Mouse (Mus musculus) kidney, embryonic 14.5 days (tissue): ENCODE data around the gene Tlx3. TPM values are rescaled to one million over a fixed set of nuclear protein-coding genes. Genes with fewer than 3 reads are reported as not detected.

Source experiments
- ATAC-seq: fragments of 200-750 bp; cut with Nextera tagmentation; 2 replicates; pipeline ENCODE4 v1.8.0; 2017; ENCODE audit warnings: moderate number of reproducible peaks, mild to moderate bottlenecking, moderate TSS enrichment, moderate library complexity; ENCODE audit not compliant: low FRiP score, low TSS enrichment
- H3K27ac ChIP-seq: fragments of 300-500 bp; sonication (generic); 2 replicates; pipeline ENCODE4 v1.5.1; 2014; ENCODE audit warnings: low read depth, mild to moderate bottlenecking, low read length, moderate library complexity, mixed read lengths
- H3K27me3 ChIP-seq: fragments of 300-500 bp; sonication (generic); 2 replicates; pipeline ENCODE4 v1.6.1; 2014; ENCODE audit warnings: mild to moderate bottlenecking, low read length; ENCODE audit not compliant: control insufficient read depth, insufficient read depth
- H3K36me3 ChIP-seq: fragments of 300-500 bp; sonication (generic); 2 replicates; pipeline ENCODE4 v1.6.1; 2014; ENCODE audit warnings: low read length, mixed read lengths; ENCODE audit not compliant: control insufficient read depth, insufficient read depth
- H3K4me1 ChIP-seq: fragments of 300-500 bp; sonication (generic); 2 replicates; pipeline ENCODE4 v1.6.1; 2014; ENCODE audit warnings: low read length, mixed read lengths; ENCODE audit not compliant: control insufficient read depth, insufficient read depth
- H3K4me2 ChIP-seq: fragments of 300-500 bp; sonication (generic); replicated peaks from 2 replicates; pipeline ENCODE4 v1.6.1; 2014; ENCODE audit warnings: low read depth, mild to moderate bottlenecking, low read length
- H3K4me3 ChIP-seq: fragments of 300-500 bp; sonication (generic); 2 replicates; pipeline ENCODE4 v1.5.1; 2014; ENCODE audit warnings: mild to moderate bottlenecking, low read length
- H3K9ac ChIP-seq: fragments of 300-500 bp; sonication (generic); 2 replicates; pipeline ENCODE4 v1.6.1; 2014; ENCODE audit warnings: low read depth, mild to moderate bottlenecking, low read length, moderate library complexity
- H3K9me3 ChIP-seq: fragments of 300-500 bp; sonication (generic); 2 replicates; pipeline ENCODE4 v1.6.1; 2016; ENCODE audit warnings: low read length; ENCODE audit not compliant: control insufficient read depth
- WGBS: fragments of 180-500 bp; shearing (Covaris S2); extraction: QIAGEN DNeasy Blood & Tissue Kit; methylation state at CpG from one replicate; pipeline ENCODE4 v1.1.7; 2014; 5-methylcytosine and 5-hydroxymethylcytosine counted together
- polyA plus RNA-seq: library from polyadenylated mRNA; unstranded; fragments of >200 nt; fragmentation: Nextera tagmentation; extraction: Ambion mirVana; gene quantifications from 2 replicates; pipeline ENCODE4 v1.2.1, GENCODE M21; 2014

Gene Tlx3
- polyA plus RNA-seq, 1 experiment from 2014 or later, result not detected

DNA sequence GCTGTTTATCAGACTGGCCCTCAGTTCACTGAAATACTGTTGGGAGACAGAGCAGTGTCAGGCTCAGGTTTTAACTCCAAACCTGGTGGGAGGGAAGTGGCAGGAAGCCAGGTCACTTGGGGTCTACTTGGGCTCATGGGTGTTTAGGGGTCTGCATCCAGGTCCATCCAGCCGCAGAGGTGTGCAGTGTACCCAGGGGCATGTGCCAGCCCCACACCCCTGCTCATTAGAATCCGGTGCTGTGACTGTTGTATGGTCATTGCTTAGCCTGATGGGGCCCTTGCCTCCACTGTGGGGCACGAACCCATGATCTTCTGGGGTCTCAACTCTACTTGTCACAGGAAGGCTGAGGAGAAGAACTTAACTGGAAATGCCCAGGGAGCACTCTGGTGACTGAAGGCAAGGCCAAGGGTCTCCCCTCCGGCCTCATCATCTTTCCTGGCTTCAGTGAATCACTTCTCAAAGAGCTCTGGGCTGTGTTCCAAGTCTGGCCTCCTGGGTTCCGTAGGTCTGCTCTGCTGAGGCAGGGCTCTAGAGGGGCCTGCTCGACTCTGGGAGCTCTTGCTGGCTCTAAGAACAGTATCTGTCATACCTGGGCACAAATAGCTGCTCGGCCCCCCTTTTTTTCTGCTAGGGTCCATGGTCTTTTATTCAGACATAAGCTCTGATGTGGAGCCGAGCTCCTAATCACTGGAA, 14.1 kb upstream of the Tlx3 start:
- H3K9me3 ChIP-seq, result no peaks in the 10 kb centered on the region
- no peak overlapping the region for H3K27ac ChIP-seq
- no peaks in the 10 kb centered on the region; the same call in 1 of the 2 replicates for H3K27me3 ChIP-seq
- ATAC-seq, result peak; percentile 48; the same call in 1 of the 2 replicates
- H3K4me2 ChIP-seq, result no peak overlapping the region
- 68% methylated on average over 8 of the region's 8 CpGs for WGBS
- H3K4me1 ChIP-seq, result peaks cover 9% of the 10 kb centered on the region; the same call in 1 of the 2 replicates
- no peaks in the 10 kb centered on the region for H3K36me3 ChIP-seq
- H3K4me3 ChIP-seq, result no peak overlapping the region
- no peak overlapping the region for H3K9ac ChIP-seq

DNA sequence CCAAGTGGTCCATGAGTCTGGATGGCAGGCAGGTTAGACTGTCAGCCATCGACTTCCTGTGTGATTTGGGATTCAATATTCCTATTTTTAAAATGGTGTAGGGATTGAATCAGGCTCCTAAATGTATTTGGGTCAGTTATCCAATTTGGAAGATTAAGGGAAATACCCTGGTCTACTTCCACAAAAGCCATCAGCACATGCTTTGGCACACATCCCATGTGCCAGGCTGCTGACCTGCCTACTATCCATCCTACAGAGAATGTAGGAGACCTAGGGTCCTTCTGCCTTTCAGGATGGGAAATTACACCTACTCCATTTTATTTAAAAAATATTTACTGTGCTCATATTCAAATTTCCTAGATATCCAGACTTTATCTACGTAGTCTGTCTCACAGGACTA, 4.0 kb upstream of the Tlx3 start:
- H3K9me3 ChIP-seq, result no peaks in the 10 kb centered on the region
- H3K27me3 ChIP-seq, result peaks cover 54% of the 10 kb centered on the region
- no peak overlapping the region for H3K4me2 ChIP-seq
- H3K4me1 ChIP-seq, result peaks cover 9% of the 10 kb centered on the region
- no peak overlapping the region for H3K4me3 ChIP-seq
- H3K9ac ChIP-seq, result no peak overlapping the region
- ATAC-seq, result no peak
- no peak overlapping the region for H3K27ac ChIP-seq
- 72% methylated on average over 2 of the region's 2 CpGs for WGBS
- H3K36me3 ChIP-seq, result no peaks in the 10 kb centered on the region

DNA sequence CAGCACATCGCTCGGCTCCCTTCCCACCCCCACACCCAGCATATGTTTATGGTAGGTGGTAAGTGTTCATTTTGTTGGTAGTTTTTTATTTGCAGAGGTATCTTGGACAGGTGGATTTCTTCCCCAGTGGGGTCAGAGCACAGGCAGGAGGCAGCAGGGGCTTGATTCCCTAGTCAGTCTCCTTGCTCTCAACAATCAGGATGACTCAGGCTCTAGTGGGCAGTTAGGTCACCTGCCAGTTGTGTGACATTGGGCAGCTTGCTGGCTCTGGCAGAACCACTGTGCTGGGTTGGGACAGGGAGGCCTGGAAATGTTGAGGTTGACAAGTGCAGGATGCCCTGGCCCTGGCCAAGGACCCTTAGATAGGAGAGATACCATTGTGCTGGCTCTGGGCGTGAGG, 1.6 kb upstream of the Tlx3 start:
- H3K27me3 ChIP-seq, result peaks cover 79% of the 10 kb centered on the region
- H3K4me2 ChIP-seq, result no peak overlapping the region
- no peaks in the 10 kb centered on the region for H3K36me3 ChIP-seq
- no peak overlapping the region for H3K4me3 ChIP-seq
- H3K4me1 ChIP-seq, result peaks cover 29% of the 10 kb centered on the region
- no peaks in the 10 kb centered on the region for H3K9me3 ChIP-seq
- H3K27ac ChIP-seq, result no peak overlapping the region
- 7% methylated on average over 3 of the region's 3 CpGs for WGBS
- no peak for ATAC-seq
- no peak overlapping the region for H3K9ac ChIP-seq

DNA sequence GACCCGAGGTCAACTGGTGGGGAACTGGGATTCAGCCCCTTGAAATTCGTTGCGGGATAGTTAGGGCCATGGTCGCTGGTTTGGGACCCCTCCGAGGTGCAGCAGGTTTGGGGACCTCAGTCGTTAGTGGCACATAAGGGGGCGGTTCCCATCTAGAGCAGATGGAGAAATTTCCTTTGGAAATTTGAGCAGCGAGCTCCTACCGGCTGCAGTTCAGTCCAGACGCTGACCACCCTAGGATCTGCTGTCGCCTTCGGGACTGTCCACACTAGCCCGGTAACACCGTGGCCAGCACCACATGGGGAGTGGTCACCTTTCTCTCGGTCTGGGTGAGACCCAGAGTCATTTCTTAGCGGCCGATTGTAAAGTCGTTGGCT, 928 bp upstream of the Tlx3 start:
- H3K36me3 ChIP-seq, result no peaks in the 10 kb centered on the region
- no peak for ATAC-seq

DNA sequence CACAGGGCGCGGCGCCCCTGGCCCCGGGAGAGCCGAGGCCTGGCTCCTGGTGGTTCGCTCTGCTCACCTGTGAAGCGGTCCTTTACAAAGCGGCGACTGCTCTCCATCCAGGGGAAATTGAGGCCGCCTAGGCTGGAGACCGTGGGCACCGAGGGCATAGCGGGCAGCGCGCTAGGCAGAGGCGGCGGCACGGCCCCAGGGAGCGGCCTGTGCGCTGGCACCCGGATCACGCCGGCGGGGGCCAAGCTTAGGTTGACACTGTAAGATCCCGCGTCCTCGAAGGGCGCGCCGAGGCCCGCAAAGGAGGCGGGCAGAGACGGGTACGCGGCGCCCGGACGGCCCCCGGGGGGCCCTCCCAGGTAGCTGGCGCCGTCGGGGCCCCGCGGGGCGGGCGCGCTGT, 417 bp downstream of the Tlx3 start:
- Histone ChIP-seq H3K4me3 (peak overlapping the region; percentile 35), H3K9ac (no peak overlapping the region), H3K27ac (no peak overlapping the region), H3K4me2 (peak overlapping the region; percentile 45), H3K4me1 (peaks cover 31% of the 10 kb centered on the region), H3K9me3 (no peaks in the 10 kb centered on the region; the same call in 1 of the 2 replicates), H3K27me3 (peaks cover 95% of the 10 kb centered on the region), H3K36me3 (no peaks in the 10 kb centered on the region)
- peak; percentile 5; the same call in 1 of the 2 replicates for ATAC-seq
- WGBS, result 2% methylated on average over 39 of the region's 47 CpGs

More for the DNA sequence above, 928 bp upstream of the Tlx3 start:
- Histone ChIP-seq H3K4me1 (peaks cover 31% of the 10 kb centered on the region), H3K9me3 (no peaks in the 10 kb centered on the region), H3K27me3 (peaks cover 84% of the 10 kb centered on the region), H3K9ac (no peak overlapping the region), H3K27ac (no peak overlapping the region), H3K4me3 (0 out of 2 replicates have a peak overlapping the region, but pooled peaks have one; percentile 35), H3K4me2 (peak overlapping the region; percentile 45; the same call in 1 of the 2 replicates)
- under 1% methylated on average over 18 of the region's 18 CpGs for WGBS

DNA sequence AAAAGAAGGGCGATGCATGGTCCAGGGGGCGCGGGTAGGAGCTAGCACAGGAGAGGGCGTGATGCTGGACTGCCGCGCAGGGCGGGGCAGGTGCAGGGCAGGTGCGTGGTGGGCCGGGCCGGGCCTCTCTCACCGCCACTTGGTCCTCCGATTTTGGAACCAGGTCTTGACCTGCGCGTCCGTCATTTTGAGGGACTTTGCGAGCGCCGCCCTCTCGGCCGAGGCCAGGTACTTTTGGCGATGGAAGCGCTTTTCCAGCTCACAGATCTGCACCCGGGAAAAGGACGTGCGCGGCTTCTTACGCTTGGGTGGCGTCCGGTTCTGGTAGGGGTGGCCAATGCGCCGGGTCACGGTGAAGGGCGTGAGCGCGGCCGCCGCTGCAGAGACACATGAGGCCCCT, 1.1 kb downstream of the Tlx3 start:
- Histone ChIP-seq H3K4me1 (peaks cover 31% of the 10 kb centered on the region), H3K4me3 (peak overlapping the region; percentile 35), H3K9ac (no peak overlapping the region), H3K36me3 (no peaks in the 10 kb centered on the region), H3K4me2 (peak overlapping the region; percentile 45; the same call in 1 of the 2 replicates), H3K9me3 (peaks cover 4% of the 10 kb centered on the region; the same call in 1 of the 2 replicates), H3K27ac (no peak overlapping the region), H3K27me3 (peaks cover 97% of the 10 kb centered on the region)
- under 1% methylated on average over 36 of the region's 37 CpGs for WGBS
- peak; percentile 5; the same call in 1 of the 2 replicates for ATAC-seq

DNA sequence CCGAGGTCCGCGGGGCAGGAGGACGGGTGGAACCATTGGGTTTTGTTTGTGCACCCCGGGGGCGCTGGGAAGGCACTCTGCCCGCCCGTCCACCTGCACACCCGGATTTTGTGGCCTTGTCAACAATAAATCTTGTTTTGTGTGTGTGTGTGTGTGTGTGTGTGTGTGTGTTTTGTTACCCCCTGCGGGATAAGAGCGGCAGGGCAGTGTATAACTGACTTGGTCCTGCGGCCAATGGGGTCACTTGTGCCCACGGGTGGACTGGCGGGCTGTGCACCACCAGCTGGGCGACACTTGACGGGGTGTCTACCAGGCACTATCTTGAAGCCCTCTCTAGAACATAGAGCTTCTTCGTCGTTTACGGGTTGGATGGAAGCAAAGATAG, 1.8 kb downstream of the Tlx3 start:
- no peak overlapping the region for H3K27ac ChIP-seq
- WGBS, result under 1% methylated on average over 19 of the region's 19 CpGs
- H3K4me2 ChIP-seq, result peak overlapping the region; percentile 43
- ATAC-seq, result peak; percentile 8; the same call in 1 of the 2 replicates
- H3K9ac ChIP-seq, result no peak overlapping the region; the same call in 1 of the 2 replicates
- H3K4me1 ChIP-seq, result peaks cover 31% of the 10 kb centered on the region
- peaks cover 7% of the 10 kb centered on the region; the same call in 1 of the 2 replicates for H3K9me3 ChIP-seq
- H3K4me3 ChIP-seq, result peak overlapping the region; percentile 23
- H3K36me3 ChIP-seq, result no peaks in the 10 kb centered on the region
- H3K27me3 ChIP-seq, result peaks cover 97% of the 10 kb centered on the region

DNA sequence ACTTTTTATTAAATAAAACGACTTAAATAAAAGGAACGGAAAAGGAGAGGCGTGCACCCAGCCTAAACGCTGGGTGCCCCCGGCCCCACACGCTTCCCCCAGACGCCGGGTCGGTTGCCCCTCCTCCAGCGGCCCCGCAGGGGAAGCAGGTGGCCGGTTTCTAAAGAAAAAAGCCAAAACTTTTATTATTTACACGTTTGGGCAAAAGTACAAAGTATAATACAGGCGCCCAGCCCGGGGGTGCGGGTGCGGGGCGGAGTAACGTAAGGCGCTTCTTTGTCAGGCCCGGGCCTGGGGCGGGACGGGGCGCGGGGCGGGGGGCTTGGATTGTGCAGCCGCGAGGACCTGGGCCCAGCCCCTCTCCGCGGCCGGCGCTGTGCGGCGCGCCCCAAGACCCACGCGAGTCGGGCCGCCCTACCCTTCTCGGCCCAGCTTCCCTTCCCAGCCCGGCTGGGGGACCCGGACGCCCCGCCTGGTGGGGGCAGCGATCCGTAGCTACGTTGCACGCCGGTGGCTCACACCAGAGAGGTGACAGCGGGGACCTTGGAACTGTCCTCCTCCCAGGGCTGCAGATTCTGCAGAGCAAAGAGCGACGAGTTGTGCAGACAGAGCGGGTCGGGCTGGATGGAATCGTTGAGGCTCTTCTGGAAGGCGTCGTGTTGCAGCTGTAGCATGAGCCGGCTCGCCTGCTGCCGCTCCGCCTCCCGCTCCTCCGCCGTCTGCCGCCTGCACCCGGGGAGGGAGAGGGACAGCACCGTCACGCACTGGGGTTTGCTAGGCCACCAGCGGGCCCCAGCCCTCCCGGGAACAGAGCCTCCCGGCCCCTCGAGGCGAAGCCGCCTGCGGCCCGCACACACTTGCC, 2.4 kb downstream of the Tlx3 start:
- H3K36me3 ChIP-seq, result no peaks in the 10 kb centered on the region
- H3K9ac ChIP-seq, result peak overlapping the region; percentile 25
- no peak overlapping the region for H3K27ac ChIP-seq
- peak overlapping the region; percentile 43 for H3K4me2 ChIP-seq
- H3K27me3 ChIP-seq, result peaks cover 97% of the 10 kb centered on the region
- peaks cover 31% of the 10 kb centered on the region for H3K4me1 ChIP-seq
- H3K9me3 ChIP-seq, result peaks cover 7% of the 10 kb centered on the region; the same call in 1 of the 2 replicates
- ATAC-seq, result peak; percentile 51
- WGBS, result under 1% methylated on average over 65 of the region's 76 CpGs
- peak overlapping the region; percentile 23 for H3K4me3 ChIP-seq
